Mouse (Mus musculus) myocyte (in vitro differentiated cells): ENCODE measurements at regions not wholly inside any gene's neighbourhood (a gene's known extent, or its start where the extent isn't known, plus 50 kb on each side); places are given as distances from the start of the nearest gene placed in this dataset.

Experiments used
- CEBPB ChIP-seq: IDR thresholded peaks from 2 replicates; pipeline ENCODE4 v1.6.1; 2011; ENCODE audit warnings: mild to moderate bottlenecking, moderate library complexity; ENCODE audit not compliant: poor library complexity, insufficient read depth, severe bottlenecking
- E2F4 ChIP-seq: IDR thresholded peaks from one replicate; pipeline ENCODE4 v1.6.1; 2011; ENCODE audit warnings: mild to moderate bottlenecking, control low read depth, moderate library complexity; ENCODE audit not compliant: insufficient read depth
- MAX ChIP-seq: IDR thresholded peaks from one replicate; pipeline ENCODE4 v1.6.1; 2011; ENCODE audit warnings: low read depth, mild to moderate bottlenecking, control low read depth
- MYOD1 ChIP-seq, 3 experiments: IDR thresholded peaks; one replicate each; pipeline ENCODE4 v1.6.1; 2011; ENCODE audit warnings: control low read depth in 2 of 3, low read depth in 2 of 3, mild to moderate bottlenecking in 2 of 3, moderate library complexity in 1 of 3; ENCODE audit not compliant: insufficient read length in 2 of 3, control insufficient read depth in 1 of 3
- MYOG ChIP-seq, 3 experiments: IDR thresholded peaks; one replicate each; pipeline ENCODE4 v1.6.1; 2011; ENCODE audit warnings: control low read depth in 2 of 3, low read depth in 2 of 3, mild to moderate bottlenecking in 2 of 3; ENCODE audit not compliant: insufficient read length in 2 of 3, control insufficient read depth in 1 of 3, insufficient read depth in 1 of 3
- POLR2A ChIP-seq: IDR thresholded peaks from one replicate; pipeline ENCODE4 v1.6.1; 2011; ENCODE audit warnings: low read depth, mild to moderate bottlenecking, control low read depth, moderate library complexity; ENCODE audit not compliant: insufficient read length
- POLR2AphosphoS2 ChIP-seq: IDR thresholded peaks from one replicate; pipeline ENCODE4 v1.6.1; 2011; ENCODE audit warnings: low read depth, control low read depth; ENCODE audit not compliant: insufficient read length
- REST ChIP-seq: IDR thresholded peaks from one replicate; pipeline ENCODE4 v1.6.1; 2011; ENCODE audit warnings: mild to moderate bottlenecking, control low read depth, moderate library complexity; ENCODE audit not compliant: insufficient read depth, insufficient read length
- SRF ChIP-seq: IDR thresholded peaks from one replicate; pipeline ENCODE4 v1.6.1; 2011; ENCODE audit warnings: low read depth; ENCODE audit not compliant: control insufficient read depth, insufficient read length
- TCF12 ChIP-seq: IDR thresholded peaks from one replicate; pipeline ENCODE4 v1.6.1; 2011; ENCODE audit warnings: mild to moderate bottlenecking, control low read depth; ENCODE audit not compliant: poor library complexity, insufficient read depth, severe bottlenecking
- USF1 ChIP-seq: IDR thresholded peaks from one replicate; pipeline ENCODE4 v1.6.1; 2011; ENCODE audit warnings: low read depth, mild to moderate bottlenecking, control low read depth, moderate library complexity

GRCm38 (mm10) chr8:88022776-88023385, 63.5 kb upstream of the Zfp423 start:
- no peak for TF ChIP-seq TCF12
- no peak for TF ChIP-seq POLR2A
- no peak for TF ChIP-seq REST
- TF ChIP-seq SRF: no peak
- no peak for TF ChIP-seq POLR2AphosphoS2
- TF ChIP-seq USF1: no peak
- no peak for TF ChIP-seq MAX
- no peak for TF ChIP-seq MYOD1 (IDR thresholded peaks at IDR 0.05; ENCODE audit: control insufficient read depth in 1 of 3, insufficient read length in 2 of 3, low read depth in 2 of 3)
- no peak for TF ChIP-seq CEBPB
- no peak for TF ChIP-seq MYOG (IDR thresholded peaks at IDR 0.05; ENCODE audit: control insufficient read depth in 1 of 3, insufficient read depth in 1 of 3, insufficient read length in 2 of 3, low read depth in 2 of 3)
- TF ChIP-seq E2F4: no peak
